Mouse (Mus musculus): ENCODE data around the gene Rubcn.

- TF ChIP-seq CTCF (IDR thresholded peaks at IDR 0.05; ENCODE audit: insufficient read depth, low read length), result no peak
- no peak for TF ChIP-seq POLR2A (IDR thresholded peaks at IDR 0.05; ENCODE audit: borderline replicate concordance, extremely low read depth, low read depth, low read length)
These were observed 54.7 kb downstream of the Rubcn start for GRCm38 (mm10) chr16:32822881-32823280.
